Mouse (Mus musculus): Measurements from ENCODE around the gene Mrpl35.

The Mrpl35 gene

GRCm38 (mm10) chr6:71801011-71801713 lies 25.6 kb downstream of the Mrpl35 start:
- DNase-seq (ENCODE audit: low read depth, low spot score): no peak

- no peak for DNase-seq (ENCODE audit: low read depth, low spot score)
Observed at GRCm38 (mm10) chr6:71799391-71799790, 27.4 kb downstream of the Mrpl35 start.

GRCm38 (mm10) chr6:71791771-71792170 lies 35.0 kb downstream of the Mrpl35 start:
- no peak for DNase-seq (ENCODE audit: low read depth, low spot score)

GRCm38 (mm10) chr6:71788348-71788747 lies 38.4 kb downstream of the Mrpl35 start:
- DNase-seq (ENCODE audit: low read depth, low spot score): no peak

- no peak for DNase-seq (ENCODE audit: low read depth, low spot score)
Observed at GRCm38 (mm10) chr6:71783165-71783564, 43.6 kb downstream of the Mrpl35 start.

- DNase-seq (ENCODE audit: low read depth, low spot score): no peak
Observed at GRCm38 (mm10) chr6:71780431-71780830, 46.3 kb downstream of the Mrpl35 start.

DNA sequence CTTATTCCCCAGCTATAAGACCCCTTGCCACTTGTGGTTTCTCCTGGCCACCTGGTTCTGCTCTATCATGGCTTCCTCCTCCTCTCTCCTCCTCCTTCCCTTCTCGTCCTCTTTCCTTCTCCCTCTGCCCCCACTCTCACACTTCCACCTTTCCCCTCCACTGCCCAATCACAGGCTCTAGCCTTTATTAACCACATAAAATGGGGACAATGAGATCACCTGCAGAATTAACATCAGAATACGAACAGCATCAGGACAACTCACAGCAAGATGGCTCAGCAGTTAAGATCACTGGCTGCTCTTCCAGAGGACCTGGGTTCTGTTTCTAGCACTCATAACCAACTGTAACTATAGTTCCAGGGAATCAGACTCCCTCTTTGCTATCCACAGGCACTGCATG lies 46.9 kb downstream of the Mrpl35 start:
- no peak for DNase-seq (ENCODE audit: low read depth, low spot score)

GRCm38 (mm10) chr6:71778016-71778415 lies 48.8 kb downstream of the Mrpl35 start:
- no peak for DNase-seq (ENCODE audit: low read depth, low spot score)

GRCm38 (mm10) chr6:71772636-71773208 lies 54.0 kb downstream of the Mrpl35 start:
- peak; percentile 30 for DNase-seq (ENCODE audit: low read depth, low spot score)

- no peak for DNase-seq (ENCODE audit: low read depth, low spot score)
Observed at GRCm38 (mm10) chr6:71772156-71772555, 54.6 kb downstream of the Mrpl35 start.

- no peak for DNase-seq (ENCODE audit: low read depth, low spot score)
Observed at GRCm38 (mm10) chr6:71771282-71771681, 55.5 kb downstream of the Mrpl35 start.

- DNase-seq (ENCODE audit: low read depth, low spot score): no peak
Observed at GRCm38 (mm10) chr6:71770856-71771255, 55.9 kb downstream of the Mrpl35 start.

DNA sequence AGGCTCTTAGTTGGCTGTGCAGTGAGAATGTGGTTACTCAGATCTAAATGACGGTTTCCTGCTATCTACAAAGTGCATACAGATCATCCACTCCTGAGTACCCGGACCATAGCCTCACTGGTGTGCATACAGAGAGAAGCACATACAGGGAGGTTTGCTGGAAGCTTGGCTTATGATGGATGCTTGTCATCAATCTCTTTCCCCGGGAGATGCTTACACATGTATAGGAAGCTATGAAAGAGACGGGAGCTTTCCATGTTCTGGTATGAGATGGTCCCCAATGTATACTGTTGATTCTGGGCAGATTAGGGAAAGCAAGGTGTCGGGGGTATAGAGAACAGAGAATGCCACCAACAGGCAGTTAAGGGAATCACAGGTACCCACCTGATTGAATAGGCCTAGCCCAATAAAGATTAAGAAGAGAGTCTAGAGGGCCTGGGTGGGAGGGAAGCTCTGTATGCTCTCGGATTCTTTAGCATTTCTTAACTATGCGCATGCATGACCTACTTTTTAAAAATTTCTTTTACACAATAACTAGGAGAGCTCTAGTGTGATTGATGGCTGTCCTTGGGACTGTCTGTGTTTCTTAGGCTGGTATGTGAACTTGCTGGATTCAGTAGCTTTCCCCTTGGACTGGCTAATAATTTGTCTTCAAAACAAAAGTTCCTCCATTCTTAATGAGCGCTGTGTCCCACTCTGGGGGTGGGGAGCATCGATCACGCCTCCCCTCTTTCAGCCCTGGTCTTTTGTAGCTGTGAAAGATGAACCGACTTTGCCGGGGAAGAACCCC lies 56.7 kb downstream of the Mrpl35 start:
- DNase-seq (ENCODE audit: low read depth, low spot score): peak; percentile 11

GRCm38 (mm10) chr6:71767761-71768160 lies 59.0 kb downstream of the Mrpl35 start:
- DNase-seq (ENCODE audit: low read depth, low spot score): no peak

All from A20 (cell line).